Mouse (Mus musculus) stomach, embryonic 14.5 days (tissue): Measurements from ENCODE around the gene Mns1. TPM values are rescaled to one million over a fixed set of nuclear protein-coding genes. Genes with fewer than 3 reads are reported as not detected.
A peak's percentile ranks its signal among the peaks of the same experiment; 100 is the strongest.

ENCODE experiments used
- ATAC-seq: fragments of 200-750 bp; cut with Nextera tagmentation; 2 replicates; pipeline ENCODE4 v1.8.0; 2017; ENCODE audit warnings: low read depth, moderate TSS enrichment; ENCODE audit not compliant: insufficient number of reproducible peaks, insufficient read depth, low FRiP score
- H3K27ac ChIP-seq: fragments of 300-500 bp; sonication (generic); 2 replicates; pipeline ENCODE4 v1.5.1; 2014; ENCODE audit warnings: mild to moderate bottlenecking, low read length, moderate library complexity, mixed read lengths
- H3K27me3 ChIP-seq: fragments of 300-500 bp; sonication (generic); 2 replicates; pipeline ENCODE4 v1.6.1; 2014; ENCODE audit warnings: low read length, control low read depth, mixed read lengths; ENCODE audit not compliant: control insufficient read depth, insufficient read depth
- H3K36me3 ChIP-seq: fragments of 300-500 bp; sonication (generic); 2 replicates; pipeline ENCODE4 v1.6.1; 2014; ENCODE audit warnings: mild to moderate bottlenecking, control low read depth, low read length, moderate library complexity, mixed read lengths; ENCODE audit not compliant: control insufficient read depth, insufficient read depth
- H3K4me1 ChIP-seq: fragments of 300-500 bp; sonication (generic); 2 replicates; pipeline ENCODE4 v1.6.1; 2014; ENCODE audit warnings: low read length, control low read depth, mixed read lengths; ENCODE audit not compliant: control insufficient read depth, insufficient read depth
- H3K4me2 ChIP-seq: fragments of 300-500 bp; sonication (generic); replicated peaks from 2 replicates; pipeline ENCODE4 v1.6.1; 2014; ENCODE audit warnings: low read depth, low read length, control low read depth
- H3K4me3 ChIP-seq: fragments of 300-500 bp; sonication (generic); 2 replicates; pipeline ENCODE4 v1.5.1; 2014; ENCODE audit warnings: low read depth, low read length, control low read depth
- H3K9ac ChIP-seq: fragments of 300-500 bp; sonication (generic); replicated peaks from 2 replicates; pipeline ENCODE4 v1.6.1; 2014; ENCODE audit warnings: low read depth, mild to moderate bottlenecking, control low read depth, low read length, moderate library complexity, mixed read lengths
- H3K9me3 ChIP-seq: fragments of 300-500 bp; sonication (generic); 2 replicates; pipeline ENCODE4 v1.6.1; 2016; ENCODE audit warnings: low read depth, low read length, control low read depth; ENCODE audit not compliant: control insufficient read depth
- WGBS: fragments of 180-500 bp; shearing (Covaris S2); extraction: QIAGEN DNeasy Blood & Tissue Kit; methylation state at CpG from one replicate; pipeline ENCODE4 v1.1.7; 2014; 5-methylcytosine and 5-hydroxymethylcytosine counted together
- polyA plus RNA-seq: library from polyadenylated mRNA; unstranded; fragments of >200 nt; fragmentation: Nextera tagmentation; extraction: Ambion mirVana; gene quantifications from 2 replicates; pipeline ENCODE4 v1.2.1, GENCODE M21; 2014

The Mns1 gene
- polyA plus RNA-seq, 1 experiment from 2014 or later = 22.6 TPM

DNA sequence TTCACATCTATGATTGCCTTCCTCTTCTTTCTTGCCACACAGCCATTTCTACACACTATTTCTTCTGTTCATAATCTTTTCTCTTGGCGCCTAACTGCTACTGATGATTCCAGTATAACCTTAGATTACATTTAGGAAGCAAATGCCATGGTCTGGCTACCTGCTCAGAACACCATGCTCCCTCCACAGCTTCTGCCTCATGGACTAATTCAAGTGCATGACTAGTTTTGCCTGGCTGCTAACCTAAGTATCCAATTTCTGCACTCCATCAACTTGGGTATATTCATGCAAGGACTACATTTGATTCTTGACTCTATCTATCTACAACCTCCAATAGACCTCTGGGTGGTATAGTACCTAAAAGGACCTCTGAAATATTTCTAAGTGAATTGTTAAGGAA is 32.0 kb downstream of the Mns1 start:
- Histone ChIP-seq H3K27ac (no peak overlapping the region), H3K9ac (no peak overlapping the region), H3K4me3 (no peak overlapping the region), H3K4me2 (no peak overlapping the region), H3K36me3 (peaks cover 9% of the 10 kb centered on the region), H3K4me1 (no peaks in the 10 kb centered on the region), H3K27me3 (no peaks in the 10 kb centered on the region), H3K9me3 (no peaks in the 10 kb centered on the region)
- ATAC-seq = no peak
- WGBS = 88% methylated on average over 1 of the region's 1 CpGs

DNA sequence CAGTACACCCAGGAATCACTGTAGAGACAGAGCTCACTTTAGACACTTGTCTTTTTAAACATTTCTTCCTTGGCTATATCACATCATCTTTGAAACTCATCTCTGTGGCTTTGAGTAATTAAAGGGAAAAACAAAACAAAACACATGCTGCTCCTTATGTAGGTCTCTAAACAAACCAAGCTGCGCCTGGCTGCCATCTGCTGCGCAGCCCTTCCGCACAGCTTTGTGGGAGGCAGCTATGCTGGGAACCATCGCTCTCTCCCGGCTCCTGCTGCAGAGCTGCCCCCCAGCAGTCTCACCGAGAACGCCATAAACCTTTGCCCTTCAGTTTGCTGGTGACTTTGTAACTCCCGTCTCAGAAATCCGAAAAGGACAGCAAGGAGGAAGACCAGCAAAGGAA is 37.7 kb downstream of the Mns1 start:
- no peak for ATAC-seq

GRCm38 (mm10) chr9:72477306-72477705 is 39.5 kb downstream of the Mns1 start:
- Histone ChIP-seq H3K4me2 (no peak overlapping the region), H3K27ac (no peak overlapping the region), H3K36me3 (peaks cover 19% of the 10 kb centered on the region), H3K4me1 (no peaks in the 10 kb centered on the region), H3K27me3 (no peaks in the 10 kb centered on the region), H3K9me3 (no peaks in the 10 kb centered on the region), H3K4me3 (no peak overlapping the region), H3K9ac (no peak overlapping the region)
- WGBS = 77% methylated on average over 6 of the region's 6 CpGs
- no peak for ATAC-seq

More for the DNA sequence above, 37.7 kb downstream of the Mns1 start:
- Histone ChIP-seq H3K27me3 (no peaks in the 10 kb centered on the region), H3K4me1 (no peaks in the 10 kb centered on the region), H3K9me3 (no peaks in the 10 kb centered on the region), H3K27ac (no peak overlapping the region), H3K36me3 (peaks cover 24% of the 10 kb centered on the region), H3K4me3 (no peak overlapping the region), H3K9ac (no peak overlapping the region), H3K4me2 (no peak overlapping the region)
- WGBS = 92% methylated on average over 9 of the region's 9 CpGs

DNA sequence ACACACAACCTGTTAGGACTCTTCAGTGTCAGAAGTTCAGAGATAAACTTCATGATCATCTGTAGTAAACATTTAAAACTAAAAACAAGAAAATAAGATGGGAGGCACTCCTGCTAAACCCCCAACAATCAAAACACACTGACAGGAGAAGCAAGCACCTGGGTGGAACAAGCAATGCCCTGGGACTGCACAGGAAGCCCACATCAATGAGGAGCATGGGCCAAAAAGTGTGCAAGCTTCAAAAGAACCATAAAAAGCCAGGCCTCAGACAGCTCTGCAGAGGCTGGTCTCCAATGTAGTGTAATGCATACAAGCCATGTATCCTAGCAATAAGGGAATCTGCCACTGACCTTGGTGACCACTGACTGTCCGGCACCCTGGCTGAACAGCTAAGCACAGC is 41.5 kb downstream of the Mns1 start:
- no peak for ATAC-seq
- H3K27ac ChIP-seq = no peak overlapping the region
- no peaks in the 10 kb centered on the region for H3K27me3 ChIP-seq
- no peaks in the 10 kb centered on the region for H3K9me3 ChIP-seq
- H3K36me3 ChIP-seq = peaks cover 18% of the 10 kb centered on the region
- H3K4me3 ChIP-seq = no peak overlapping the region
- H3K4me1 ChIP-seq = no peaks in the 10 kb centered on the region
- no peak overlapping the region for H3K4me2 ChIP-seq
- H3K9ac ChIP-seq = no peak overlapping the region
- 94% methylated on average over 1 of the region's 1 CpGs for WGBS

GRCm38 (mm10) chr9:72488523-72488922 is 50.7 kb downstream of the Mns1 start:
- Histone ChIP-seq H3K4me1 (peaks cover 8% of the 10 kb centered on the region), H3K27me3 (no peaks in the 10 kb centered on the region), H3K4me2 (no peak overlapping the region), H3K36me3 (peaks cover 2% of the 10 kb centered on the region), H3K4me3 (no peak overlapping the region), H3K9ac (no peak overlapping the region), H3K27ac (no peak overlapping the region), H3K9me3 (no peaks in the 10 kb centered on the region)
- ATAC-seq = no peak

GRCm38 (mm10) chr9:72489131-72489530 is 51.3 kb downstream of the Mns1 start:
- Histone ChIP-seq H3K4me2 (no peak overlapping the region), H3K9ac (no peak overlapping the region), H3K9me3 (no peaks in the 10 kb centered on the region), H3K27ac (no peak overlapping the region), H3K4me1 (peaks cover 8% of the 10 kb centered on the region), H3K4me3 (no peak overlapping the region), H3K36me3 (peaks cover 2% of the 10 kb centered on the region), H3K27me3 (no peaks in the 10 kb centered on the region)
- 92% methylated on average over 5 of the region's 5 CpGs for WGBS
- ATAC-seq = no peak

DNA sequence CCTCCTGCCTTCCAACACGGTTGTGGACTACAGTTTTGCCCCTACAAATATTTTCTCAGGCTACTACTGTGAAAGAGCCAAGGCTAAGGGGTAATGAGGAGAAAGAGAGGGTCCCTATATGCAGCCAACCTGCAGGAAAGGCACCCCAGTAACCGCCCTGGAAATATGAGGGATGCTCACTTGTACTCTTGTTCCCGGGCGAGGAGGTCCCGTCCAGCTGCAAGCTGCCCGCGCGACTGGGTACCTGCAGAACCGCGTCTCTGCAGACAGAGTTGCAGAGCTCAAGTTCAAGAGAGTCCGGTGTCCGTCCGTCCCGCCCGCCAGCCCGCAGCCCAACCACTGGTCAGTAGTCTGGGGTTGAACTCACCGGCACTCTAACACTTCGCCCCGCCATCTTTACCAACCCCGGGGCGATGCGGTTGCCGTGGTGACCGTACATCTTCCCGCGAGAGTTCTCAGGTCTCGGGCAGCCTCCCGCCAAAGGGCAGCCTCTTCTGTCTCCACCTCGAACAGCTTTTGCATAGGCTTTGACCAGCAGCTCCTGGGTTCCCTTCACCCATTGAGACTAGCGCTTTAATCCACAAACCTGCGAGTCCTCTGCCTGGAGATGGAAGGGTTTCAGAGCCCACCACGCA is 53.9 kb downstream of the Mns1 start:
- Histone ChIP-seq H3K4me3 (peak overlapping the region; percentile 73), H3K9me3 (no peaks in the 10 kb centered on the region), H3K4me2 (peak overlapping the region; percentile 58), H3K36me3 (peaks cover 2% of the 10 kb centered on the region), H3K4me1 (peaks cover 8% of the 10 kb centered on the region), H3K27ac (peak overlapping the region; percentile 27; the same call in 1 of the 2 replicates), H3K27me3 (no peaks in the 10 kb centered on the region), H3K9ac (peak overlapping the region; percentile 31)
- peak; percentile 95 for ATAC-seq
- under 1% methylated on average over 32 of the region's 32 CpGs for WGBS

DNA sequence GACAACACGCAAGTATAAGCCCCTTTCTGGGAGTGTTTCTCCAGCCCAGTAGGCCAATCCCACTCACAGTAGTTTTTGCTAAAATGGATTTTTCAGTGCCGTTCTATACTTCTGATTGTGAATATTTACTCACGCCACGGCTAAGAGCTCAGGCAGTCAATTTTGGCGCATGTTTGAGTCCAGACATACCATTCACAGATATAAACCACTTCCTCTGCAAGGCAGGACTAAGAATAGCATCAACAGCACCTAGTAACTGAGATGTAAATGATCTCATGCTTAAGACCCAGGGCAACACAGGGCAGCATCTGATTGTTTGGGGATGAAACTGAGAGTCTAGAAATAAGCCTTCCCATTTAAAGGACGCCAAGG is 54.4 kb downstream of the Mns1 start, which contains the start of gene Tex9:
TSS of gene Tex9 (minus strand) at position 19 of the 372 bp plus-strand sequence.
- no peak for ATAC-seq
- Histone ChIP-seq H3K36me3 (peaks cover 2% of the 10 kb centered on the region; the same call in 1 of the 2 replicates), H3K9ac (peak within 1 kb of the TSS; percentile 31), H3K27ac (peak within 1 kb of the TSS; percentile 27; the same call in 1 of the 2 replicates), H3K9me3 (no peaks in the 10 kb centered on the region), H3K27me3 (no peaks in the 10 kb centered on the region), H3K4me3 (peak within 1 kb of the TSS; percentile 73), H3K4me1 (peaks cover 8% of the 10 kb centered on the region), H3K4me2 (peak within 1 kb of the TSS; percentile 58)
- 10% methylated on average over 6 of the region's 6 CpGs for WGBS

DNA sequence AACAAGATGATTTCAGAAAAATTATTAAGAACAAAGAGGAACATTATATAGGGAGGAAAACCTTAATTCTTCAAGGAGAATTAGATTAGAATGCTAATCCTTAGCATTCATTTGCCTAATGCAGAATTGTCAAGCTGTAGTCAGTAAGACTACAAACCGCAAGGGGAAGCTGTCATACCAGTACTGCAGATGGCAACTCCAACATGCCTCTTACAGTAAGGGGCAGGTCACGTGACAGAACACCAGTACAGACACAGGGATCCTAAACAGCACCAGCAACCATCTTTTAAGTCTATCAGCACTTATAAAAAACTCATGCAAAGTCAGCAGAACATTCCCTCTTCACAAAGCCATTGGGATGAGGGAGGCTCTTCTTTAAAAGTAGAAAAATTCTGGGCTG is 55.7 kb downstream of the Mns1 start:
- H3K36me3 ChIP-seq = no peaks in the 10 kb centered on the region
- no peak overlapping the region for H3K4me3 ChIP-seq
- ATAC-seq = no peak
- H3K9me3 ChIP-seq = no peaks in the 10 kb centered on the region
- no peak overlapping the region for H3K9ac ChIP-seq
- peaks cover 8% of the 10 kb centered on the region for H3K4me1 ChIP-seq
- no peak overlapping the region for H3K27ac ChIP-seq
- WGBS = 87% methylated on average over 2 of the region's 2 CpGs
- H3K27me3 ChIP-seq = no peaks in the 10 kb centered on the region
- H3K4me2 ChIP-seq = no peak overlapping the region
